Mouse (Mus musculus) frontal cortex, adult 2 months (tissue): Measurements from ENCODE around the gene Calml4. TPM values are rescaled to one million over a fixed set of nuclear protein-coding genes. Genes with fewer than 3 reads are reported as not detected.
"Not testable (repeated sequence)": the region's sequence is repeated elsewhere in the genome, so short reads cannot be mapped to it uniquely, and the experiment has no call there.

Experiments used
- DNase-seq, 2 experiments: peaks; one replicate each; pipeline ENCODE4 v3.0.0; 2022; ENCODE audit warnings: low spot score in 1 of 2; ENCODE audit errors: extremely low spot score in 1 of 2
- polyA plus RNA-seq: library from polyadenylated mRNA; depleted of rRNA; stranded (reverse); fragments of >200 nt; gene quantifications from 2 replicates; pipeline ENCODE4 v1.2.3, GENCODE M21; 2012

Gene Calml4
- polyA plus RNA-seq, 1 experiment: 0.64 TPM

DNA sequence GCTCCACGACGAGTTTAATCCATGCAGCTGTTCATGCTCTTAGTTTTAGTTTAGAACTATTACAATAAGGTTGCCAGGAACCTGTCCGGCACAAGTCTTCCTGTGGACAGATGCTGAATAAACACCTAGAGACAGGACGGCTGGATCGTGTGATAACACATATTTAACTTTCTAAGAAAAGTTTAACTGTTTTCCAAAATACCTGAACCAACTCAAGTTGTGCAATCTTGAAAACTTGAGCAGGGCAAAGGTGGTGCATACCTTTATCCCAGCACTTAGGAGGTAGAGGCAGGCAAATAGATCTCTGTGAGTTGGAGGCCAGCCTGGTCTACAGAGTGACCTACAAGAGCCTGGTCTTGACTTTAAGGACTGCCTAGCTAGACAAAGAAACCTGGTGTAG lies 23.0 kb upstream of the Calml4 start:
- no peak for DNase-seq

DNA sequence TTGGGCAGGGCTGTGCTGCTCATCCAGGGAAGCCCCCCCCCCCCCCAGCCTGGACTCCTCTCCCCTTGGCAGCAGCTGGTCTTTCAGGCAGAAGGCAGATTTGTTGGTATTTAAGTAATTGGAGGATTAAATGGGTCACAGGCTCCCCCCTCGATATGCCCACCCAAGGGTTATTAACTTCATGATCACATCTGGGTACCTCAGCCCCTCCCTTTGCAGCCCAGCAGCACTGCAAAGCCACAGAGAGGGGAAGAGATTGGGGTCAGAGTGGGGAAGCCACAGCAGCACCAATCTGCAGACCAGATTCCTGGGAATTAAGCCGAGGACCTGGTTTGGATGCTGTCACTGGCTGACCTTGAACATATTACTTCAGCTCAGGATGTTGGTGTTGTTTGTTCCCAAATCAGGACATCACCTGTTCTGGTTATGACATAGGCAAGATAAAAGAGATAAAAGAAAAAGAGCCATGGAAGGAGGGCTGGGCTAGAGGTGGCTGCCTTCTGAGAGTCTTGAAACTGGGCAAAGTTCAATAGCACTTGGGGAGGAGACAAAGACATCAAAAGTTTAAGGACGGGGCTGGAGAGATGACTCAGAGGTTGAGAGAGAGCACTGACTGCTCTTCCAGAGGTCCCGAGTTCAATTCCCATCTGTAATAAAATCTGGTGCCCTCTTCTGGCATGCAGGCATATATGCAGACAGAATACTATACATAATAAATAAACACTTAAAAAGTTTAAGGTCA lies 22.0 kb upstream of the Calml4 start:
- no peak for DNase-seq

GRCm38 (mm10) chr9:62837611-62838010 lies 20.3 kb upstream of the Calml4 start:
- DNase-seq: no peak

DNA sequence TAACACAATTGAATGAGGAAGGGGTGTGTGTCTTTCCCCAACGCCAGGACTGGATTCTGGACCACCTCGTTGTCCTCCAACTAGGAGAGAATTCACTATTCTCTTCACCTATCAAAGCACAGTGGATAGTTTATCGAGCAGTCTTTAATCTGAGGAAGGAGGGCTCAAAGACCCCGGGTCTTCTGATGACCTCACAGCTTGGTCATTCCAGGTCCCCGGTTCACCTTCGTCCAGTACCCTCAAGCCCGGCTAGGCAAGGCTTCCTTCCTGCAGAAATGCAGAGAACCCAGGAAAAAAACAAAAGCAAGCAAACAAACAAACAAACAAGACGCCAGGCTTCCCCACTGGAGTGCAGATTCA lies 19.8 kb upstream of the Calml4 start:
- DNase-seq: no peak

GRCm38 (mm10) chr9:62838506-62839171 lies 19.2 kb upstream of the Calml4 start, which contains the start of gene Cln6:
TSS of gene Cln6 (plus strand) at chr9:62838785.
- DNase-seq: peak; percentile 53 to 58

DNA sequence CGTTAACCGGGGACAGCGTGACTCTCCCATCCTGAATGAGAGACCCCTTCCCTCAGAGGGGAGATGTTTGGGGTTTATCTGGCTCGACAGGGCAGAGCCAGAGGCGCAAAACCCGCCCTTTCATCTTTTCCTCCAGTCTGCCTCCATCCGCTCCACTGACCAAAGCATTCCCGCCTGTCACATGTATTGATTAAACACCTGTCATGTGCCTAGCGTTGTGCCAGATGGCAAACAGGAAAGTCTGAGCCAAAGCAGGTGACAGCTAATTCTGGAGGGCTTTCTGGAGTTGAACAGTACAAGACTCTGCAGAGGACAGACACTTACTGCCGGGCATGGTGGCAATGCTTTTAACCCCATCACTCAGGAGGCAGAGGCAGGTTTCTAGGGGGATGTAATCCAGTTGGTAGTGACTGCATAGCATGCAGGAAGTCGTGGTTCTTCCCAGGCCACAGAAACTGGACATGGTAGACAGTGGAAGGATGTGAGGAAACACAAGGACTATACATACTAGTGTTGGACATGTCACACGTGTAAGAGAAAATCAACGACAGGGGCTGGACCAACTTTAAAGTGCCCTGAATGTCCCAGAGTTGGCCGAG lies 18.6 kb upstream of the Calml4 start:
- DNase-seq: no peak

GRCm38 (mm10) chr9:62843356-62844024 lies 14.4 kb upstream of the Calml4 start:
- no peak for DNase-seq

DNA sequence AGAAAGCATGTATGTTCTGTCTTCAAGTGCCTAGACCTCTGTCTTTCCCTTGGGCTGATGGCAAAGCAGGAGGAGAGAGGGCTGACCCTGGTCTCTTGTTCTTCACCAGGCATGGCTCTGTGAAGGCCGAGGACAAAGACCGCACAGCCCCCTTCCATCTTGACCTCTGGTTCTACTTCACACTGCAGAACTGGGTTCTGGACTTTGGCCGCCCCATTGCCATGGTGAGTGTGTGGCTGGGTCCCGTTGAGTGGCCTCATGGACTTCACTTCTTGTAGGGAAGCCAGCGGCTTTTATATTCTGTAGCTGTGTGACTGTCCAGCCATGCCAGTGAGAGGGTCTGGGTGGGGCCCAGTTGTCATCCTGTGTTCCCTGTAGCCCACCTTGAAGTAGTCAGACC lies 13.4 kb upstream of the Calml4 start:
- no peak for DNase-seq

DNA sequence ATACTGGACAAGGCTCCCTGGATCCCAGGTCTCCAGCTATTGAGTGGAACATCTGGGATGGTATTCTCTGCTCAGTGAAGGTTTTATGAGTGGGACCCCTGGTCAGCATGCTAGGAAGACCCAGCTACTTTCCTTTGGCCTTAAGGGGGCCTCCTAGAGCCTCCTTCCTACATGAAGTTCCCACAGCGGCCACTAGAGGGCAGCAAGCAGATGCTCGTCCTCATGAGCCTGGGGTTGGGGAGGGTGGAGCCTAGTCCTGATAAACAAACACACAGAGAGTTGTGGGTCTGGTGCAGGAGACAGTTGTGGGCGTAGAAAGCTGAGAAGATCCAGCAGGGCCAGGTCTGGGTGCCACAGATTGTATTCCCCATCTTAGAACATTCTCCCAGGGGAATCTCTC lies 10.2 kb upstream of the Calml4 start:
- DNase-seq: peak; percentile 57 to 95

GRCm38 (mm10) chr9:62848641-62849040 lies 9.2 kb upstream of the Calml4 start:
- no peak for DNase-seq

DNA sequence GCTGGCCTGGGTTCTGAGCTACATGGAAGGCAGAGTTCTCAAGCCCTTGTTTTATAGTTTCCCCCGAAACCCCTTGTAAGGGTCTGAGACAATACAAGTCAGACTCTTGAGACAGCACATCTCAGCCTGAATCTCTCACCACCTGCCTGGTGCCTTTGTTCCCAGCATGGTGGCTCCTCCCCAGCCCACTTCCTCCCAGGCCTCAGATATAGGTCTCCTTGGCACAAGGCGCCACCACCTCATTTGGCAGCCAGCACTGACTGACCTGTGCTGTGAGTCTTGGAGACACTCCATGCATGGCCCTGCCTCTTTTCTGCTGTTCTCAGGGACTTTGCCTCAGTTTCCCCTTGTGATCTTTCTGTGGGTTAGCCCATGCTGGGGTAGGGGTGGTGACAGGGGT lies 6.3 kb upstream of the Calml4 start:
- DNase-seq: no peak

- DNase-seq: no peak
Observed at GRCm38 (mm10) chr9:62854483-62854882, 3.4 kb upstream of the Calml4 start.

DNA sequence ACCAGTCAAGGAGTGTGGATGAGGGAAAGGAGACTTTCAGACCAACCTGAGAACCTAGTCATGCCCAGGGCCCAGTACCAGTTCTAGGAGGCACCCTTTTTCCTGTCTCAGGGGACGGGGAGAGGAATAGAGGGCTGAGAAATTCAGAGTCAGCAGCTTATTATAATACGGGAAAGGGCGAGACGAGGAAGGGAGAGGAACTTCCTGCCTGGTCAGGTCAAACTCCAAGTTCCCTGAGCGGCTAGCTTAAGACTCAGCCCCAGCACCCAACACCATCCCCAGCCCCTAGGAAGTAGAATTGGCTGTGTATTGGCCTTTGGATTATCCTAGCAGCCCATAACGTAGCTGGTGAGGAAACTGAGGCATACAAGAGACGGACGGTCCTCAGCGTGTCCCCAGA lies 664 bp upstream of the Calml4 start:
- DNase-seq: no peak

DNA sequence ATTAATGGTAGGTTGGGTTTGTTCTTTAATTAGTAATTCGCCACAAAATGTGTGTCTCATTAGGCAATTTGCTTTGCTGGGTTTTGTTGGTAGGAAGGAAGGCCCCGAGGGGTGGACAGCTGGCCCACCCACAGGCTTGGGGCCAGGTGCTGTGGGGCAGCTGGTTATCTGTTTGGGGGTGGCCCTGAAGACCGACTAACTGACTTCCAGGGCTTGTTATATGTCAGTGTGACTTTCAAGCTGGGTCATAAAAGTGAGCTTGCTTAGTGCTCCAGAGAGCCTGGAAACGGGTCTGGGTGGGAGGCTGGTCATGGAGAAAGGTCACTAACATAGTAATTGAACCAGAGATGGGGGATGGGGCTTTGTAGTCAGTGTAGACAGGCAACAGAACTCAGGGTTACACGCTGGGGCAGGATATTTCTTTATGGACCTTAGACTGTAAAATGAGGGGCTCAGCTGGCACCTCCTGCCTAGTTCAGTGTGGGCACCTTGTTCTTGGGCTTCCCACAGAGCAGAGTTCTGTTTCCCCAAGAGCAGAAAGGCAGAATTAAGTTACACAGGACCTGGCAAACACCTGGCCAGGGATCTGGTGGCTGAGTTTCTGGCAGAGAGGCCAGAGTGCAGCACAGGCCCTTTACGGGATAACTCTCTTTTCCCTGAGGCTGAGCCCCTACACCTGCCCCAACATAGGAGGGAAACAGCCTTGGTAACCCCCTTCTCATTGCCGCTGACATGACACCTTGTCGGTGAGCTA lies 563 bp downstream of the Calml4 start:
- DNase-seq: no peak

- not testable (repeated sequence) for DNase-seq
Observed at GRCm38 (mm10) chr9:62860102-62860501, 2.2 kb downstream of the Calml4 start.

- DNase-seq: no peak
Observed at GRCm38 (mm10) chr9:62860866-62861265, 3.0 kb downstream of the Calml4 start.

DNA sequence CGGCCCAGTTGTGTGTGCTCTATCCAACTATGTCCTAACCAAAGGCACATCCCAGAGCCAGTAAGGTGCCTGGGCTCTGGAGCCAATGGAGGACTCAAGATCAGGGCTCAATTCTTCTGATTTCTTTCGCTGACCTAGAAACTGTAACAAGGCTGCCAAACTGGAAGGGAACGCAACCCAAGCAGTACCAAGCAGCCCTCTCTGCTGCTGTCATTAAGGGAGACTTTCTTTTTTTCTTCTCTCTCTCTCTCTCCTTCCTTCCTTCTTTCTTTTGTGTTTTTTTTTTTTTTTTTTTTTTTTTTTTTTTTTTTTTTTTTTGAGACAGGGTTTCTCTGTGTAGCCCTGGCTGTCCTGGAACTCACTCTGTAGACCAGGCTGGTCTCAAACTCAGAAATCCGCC lies 11.4 kb downstream of the Calml4 start:
- not testable (repeated sequence) for DNase-seq

GRCm38 (mm10) chr9:62870728-62871127 lies 12.8 kb downstream of the Calml4 start:
- no peak for DNase-seq

DNA sequence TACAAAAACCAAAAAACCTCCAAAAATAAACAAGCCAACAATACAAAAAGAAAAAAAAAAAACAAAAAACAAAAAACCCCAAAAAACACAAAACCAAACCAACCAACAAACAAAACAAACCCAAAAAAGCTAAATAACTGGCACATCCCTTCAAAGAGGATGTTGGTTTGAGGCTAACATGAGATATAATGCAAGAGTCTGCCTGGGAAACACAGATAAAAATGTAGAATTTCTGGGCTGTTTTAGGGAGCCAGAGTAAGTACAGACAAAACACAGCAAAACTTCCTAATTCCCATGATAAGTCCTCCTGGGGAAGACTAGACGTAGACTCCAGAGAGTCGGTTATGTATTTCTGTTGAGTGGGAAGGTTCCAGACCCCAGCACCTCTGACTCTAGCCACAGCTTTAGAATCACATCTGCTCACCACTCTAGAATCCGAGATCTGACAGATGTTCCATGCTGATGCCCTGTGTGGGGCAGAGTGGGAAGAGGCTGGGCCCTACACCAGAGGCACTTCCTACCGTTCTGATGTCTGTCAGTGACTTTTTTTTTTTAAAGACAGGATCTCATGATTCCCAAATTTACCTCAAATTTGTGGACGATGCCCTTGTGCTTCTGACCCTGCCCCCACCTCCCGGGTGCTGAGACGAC lies 19.2 kb downstream of the Calml4 start:
- DNase-seq: no peak

- no peak for DNase-seq
Observed at GRCm38 (mm10) chr9:62877825-62878224, 19.9 kb downstream of the Calml4 start.
